Mouse (Mus musculus): ENCODE data around the gene Nrxn2. TPM values are rescaled to one million over a fixed set of nuclear protein-coding genes. Genes with fewer than 3 reads are reported as not detected.

Nrxn2 gene
- total RNA-seq, 2 experiments from 2014 or later: 17.8 to 18.3 TPM

GRCm38 (mm10) chr19:6566450-6566849 is 147.9 kb downstream of the Nrxn2 start:
- DNase-seq (ENCODE audit: low spot score in 2 of 2): no peak

DNA sequence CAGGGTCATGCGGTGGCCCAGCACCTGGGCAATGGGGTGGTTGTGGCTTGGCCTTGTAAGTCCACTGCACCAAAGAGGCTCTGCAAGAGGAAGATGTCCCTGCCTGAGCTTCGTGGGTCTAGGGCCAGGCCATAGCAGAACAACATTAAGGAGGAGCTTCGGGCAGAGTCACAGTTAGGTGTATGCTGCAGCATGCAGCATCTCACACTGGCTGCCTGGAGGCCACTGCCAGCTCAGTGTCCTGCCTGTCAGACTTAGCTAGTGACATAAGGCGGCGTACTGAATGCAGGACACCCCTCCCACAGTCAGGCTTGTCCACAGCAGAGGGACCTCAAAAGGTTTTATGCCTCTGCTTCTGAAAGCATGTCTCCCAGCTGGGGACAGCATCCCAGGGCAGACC is 150.5 kb downstream of the Nrxn2 start:
- DNase-seq (ENCODE audit: low spot score in 2 of 2): no peak

DNA sequence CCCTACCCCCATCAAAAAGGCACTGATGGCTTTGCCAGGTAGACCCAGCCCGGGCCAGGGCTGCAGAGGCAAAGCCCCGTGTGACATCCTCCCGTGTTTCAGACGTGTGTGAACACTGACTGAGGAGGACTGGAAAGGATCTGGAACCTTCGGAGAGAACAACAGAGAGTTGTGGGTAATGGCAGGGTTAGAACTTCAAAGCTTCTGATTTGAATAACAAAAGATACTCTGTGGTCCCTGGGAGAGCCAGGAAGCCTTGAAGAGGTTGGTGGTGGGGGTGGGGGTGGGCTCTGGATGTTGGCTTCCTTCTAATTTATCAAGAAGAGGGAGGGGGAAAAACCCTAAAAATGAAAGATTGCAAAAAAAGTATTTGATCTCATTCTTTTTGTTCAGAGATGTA is 151.0 kb downstream of the Nrxn2 start:
- DNase-seq (ENCODE audit: low spot score in 2 of 2): no peak

DNA sequence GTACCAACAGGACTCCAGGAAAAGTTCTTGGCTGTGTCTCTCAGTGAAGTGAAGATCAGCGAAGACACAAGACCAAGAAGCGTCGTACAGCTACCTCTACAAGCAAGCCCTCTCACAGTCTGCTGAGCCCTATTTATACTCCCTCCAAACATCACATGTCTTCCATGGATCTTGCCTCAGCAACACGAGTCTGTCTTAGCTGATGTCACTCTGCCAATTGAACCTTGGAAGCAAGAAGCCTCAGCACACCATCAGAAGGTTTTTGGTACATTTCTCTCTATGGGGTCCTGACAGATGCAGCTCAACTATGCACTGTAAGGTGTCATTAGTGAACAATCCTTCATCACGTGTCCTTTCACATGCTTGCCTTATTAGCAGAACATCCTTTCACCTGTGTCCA is 152.9 kb downstream of the Nrxn2 start:
- DNase-seq (ENCODE audit: low spot score in 2 of 2): no peak

DNA sequence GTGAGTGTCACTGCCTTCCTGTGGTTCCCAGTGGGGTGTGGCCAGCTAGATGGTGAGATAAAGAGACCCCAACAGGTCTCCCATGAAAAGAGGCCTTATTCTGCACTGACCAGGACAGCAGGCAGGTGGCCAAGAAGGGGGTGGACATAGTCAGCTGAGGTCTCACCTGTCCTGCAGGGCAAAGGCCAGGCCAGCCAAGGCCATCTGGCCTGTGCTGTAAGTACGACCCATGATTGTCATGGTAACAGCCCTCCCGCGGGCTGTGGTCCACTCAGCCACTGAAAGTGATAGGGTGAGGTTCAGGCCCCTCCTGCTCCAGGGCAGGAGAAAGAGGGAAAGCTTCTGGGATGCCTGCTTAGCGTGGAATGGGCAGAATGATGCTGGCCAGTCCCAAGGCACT is 153.5 kb downstream of the Nrxn2 start:
- DNase-seq (ENCODE audit: low spot score in 2 of 2): no peak

Small RNA genes lying within 50 kb of the gene (microRNA-seq; reads per million reads assigned to microRNA genes)
- not detected for gene Gm26460

Other genes starting within 250 kb of the Nrxn2 start
- gene Majin, start 234.3 kb upstream of the Nrxn2 start, total RNA-seq (2021): 1 to 10 TPM; 2.1 to 3.5 TPM
- gene Gpha2, start 192.4 kb upstream of the Nrxn2 start, total RNA-seq (2021): 10 to 100 TPM; 40.5 to 50.4 TPM
- gene Ppp2r5b, start 182.9 kb upstream of the Nrxn2 start, total RNA-seq (2021): 10 to 100 TPM; 68.4 to 71.2 TPM
- 10 to 100 TPM; 40.0 to 41.1 TPM for gene Atg2a, start 177.1 kb upstream of the Nrxn2 start, total RNA-seq (2021)
- gene Ehd1, start 142.0 kb upstream of the Nrxn2 start, total RNA-seq (2021): 10 to 100 TPM; 88.2 to 90.2 TPM
- gene Cdc42bpg, start 112.3 kb upstream of the Nrxn2 start, total RNA-seq (2021): 10 to 100 TPM; 18.4 to 20.6 TPM
- 10 to 100 TPM; 44.3 to 47.5 TPM for gene Men1, start 83.8 kb upstream of the Nrxn2 start, total RNA-seq (2021)
- 10 to 100 TPM; 61.1 to 62.0 TPM for gene Map4k2, start 77.6 kb upstream of the Nrxn2 start, total RNA-seq (2021)
- 100 to 1,000 TPM; 270 to 308 TPM for gene Sf1, start 55.0 kb upstream of the Nrxn2 start, total RNA-seq (2021)
- 100 to 1,000 TPM in 1 of 2 experiments, 10 to 100 TPM in 1; 81.8 to 113 TPM for gene Pygm, start 34.3 kb upstream of the Nrxn2 start, total RNA-seq (2021)
- gene Rasgrp2, start 19.4 kb upstream of the Nrxn2 start, total RNA-seq (2021): 10 to 100 TPM; 48.5 to 55.9 TPM
- gene Slc22a12, start 124.3 kb downstream of the Nrxn2 start, total RNA-seq (2021): 10 to 100 TPM in 1 of 2 experiments, under 1 TPM in 1; 0.37 to 10.1 TPM

Measured in adrenal gland, postnatal 4 days (tissue).